Mouse (Mus musculus): ENCODE results near the gene Abcd3.
"Not testable (repeated sequence)": the region's sequence is repeated elsewhere in the genome, so short reads cannot be mapped to it uniquely, and the experiment has no call there.

Abcd3 gene

GRCm38 (mm10) chr3:121818736-121819396, 3.8 kb upstream of the Abcd3 start:
- DNase-seq (ENCODE audit: low spot score in 2 of 2) = peak in 1 of 2 experiments; percentile 23

- no peak for DNase-seq (ENCODE audit: low spot score in 2 of 2)
Observed at GRCm38 (mm10) chr3:121815549-121816235, 590 bp upstream of the Abcd3 start.

DNA sequence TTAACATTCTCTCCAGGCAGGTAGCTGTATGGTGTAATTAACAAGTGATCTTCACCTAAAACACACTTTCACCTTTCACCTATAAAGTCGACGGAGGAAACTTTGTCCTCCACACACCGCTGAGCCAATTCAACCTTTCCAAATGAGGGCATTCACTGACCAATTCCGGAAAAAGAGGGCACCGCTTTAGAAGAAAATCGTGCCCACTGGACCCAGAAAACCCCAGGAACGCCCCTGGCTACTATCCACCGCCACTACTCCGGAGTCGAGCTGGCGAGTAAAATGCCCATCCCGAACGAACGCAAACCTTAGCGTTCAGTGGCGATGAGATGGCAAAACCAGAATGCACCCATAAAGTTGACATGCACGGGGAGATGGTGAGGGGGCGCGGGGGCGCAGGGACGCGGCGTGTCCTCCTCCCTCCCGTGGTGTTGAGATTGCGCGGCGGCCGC, 663 bp downstream of the Abcd3 start:
- DNase-seq (ENCODE audit: low spot score in 2 of 2) = peak in 1 of 2 experiments; percentile 28

GRCm38 (mm10) chr3:121813834-121814233, 1.3 kb downstream of the Abcd3 start:
- DNase-seq (ENCODE audit: low spot score in 2 of 2) = no peak

- no peak for DNase-seq (ENCODE audit: low spot score in 2 of 2)
Observed at GRCm38 (mm10) chr3:121808246-121808645, 6.9 kb downstream of the Abcd3 start.

DNA sequence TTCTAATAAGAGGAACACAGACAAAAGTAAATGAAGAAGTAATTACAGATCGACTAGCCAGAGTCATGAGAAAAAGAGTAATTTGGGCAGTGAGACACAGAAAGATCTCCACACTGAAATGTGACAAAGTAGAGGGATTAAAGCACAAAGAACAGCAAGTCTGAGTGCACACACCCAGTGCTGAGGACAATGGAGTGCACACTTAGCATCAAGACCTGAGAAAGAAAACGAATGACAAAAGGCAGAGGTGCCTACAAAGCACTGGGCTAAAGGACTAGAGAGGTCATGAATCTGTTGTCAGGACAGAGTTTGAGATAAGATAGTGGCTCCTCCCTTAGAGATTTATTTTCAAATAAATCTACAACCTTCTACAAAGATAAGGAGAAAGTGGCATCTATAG, 20.9 kb downstream of the Abcd3 start:
- no peak for DNase-seq (ENCODE audit: low spot score in 2 of 2)

- DNase-seq (ENCODE audit: low spot score in 2 of 2) = no peak
Observed at GRCm38 (mm10) chr3:121792246-121792645, 22.9 kb downstream of the Abcd3 start.

GRCm38 (mm10) chr3:121790442-121790841, 24.7 kb downstream of the Abcd3 start:
- DNase-seq (ENCODE audit: low spot score in 2 of 2) = no peak

DNA sequence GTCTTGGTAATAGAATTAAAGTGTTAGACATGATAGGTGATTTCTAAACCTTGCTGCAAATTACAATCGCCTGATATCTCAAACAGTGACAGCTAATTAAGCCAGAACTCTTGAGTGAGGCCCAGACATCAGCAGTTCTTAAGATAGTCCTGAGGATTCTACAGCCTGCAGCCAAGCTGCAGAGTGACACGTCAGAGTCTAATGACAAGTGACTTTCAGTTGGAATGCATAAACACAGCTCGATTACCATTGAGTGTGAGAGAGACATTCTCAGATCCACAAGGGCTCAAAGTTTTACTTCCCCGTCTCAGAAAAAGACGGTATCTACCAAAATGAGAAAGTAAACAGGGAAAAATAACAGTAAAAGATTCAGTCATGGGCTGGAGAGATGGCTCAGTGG, 25.3 kb downstream of the Abcd3 start:
- no peak for DNase-seq (ENCODE audit: low spot score in 2 of 2)

- DNase-seq (ENCODE audit: low spot score in 2 of 2) = no peak
Observed at GRCm38 (mm10) chr3:121783020-121783419, 32.1 kb downstream of the Abcd3 start.

- DNase-seq (ENCODE audit: low spot score in 2 of 2) = peak; percentile 36 to 47
Observed at GRCm38 (mm10) chr3:121777943-121778342, 37.2 kb downstream of the Abcd3 start.

GRCm38 (mm10) chr3:121773336-121773735, 41.8 kb downstream of the Abcd3 start:
- DNase-seq (ENCODE audit: low spot score in 2 of 2) = not testable (repeated sequence)

- no peak for DNase-seq (ENCODE audit: low spot score in 2 of 2)
Observed at GRCm38 (mm10) chr3:121768770-121769169, 46.3 kb downstream of the Abcd3 start.

- no peak for DNase-seq (ENCODE audit: low spot score in 2 of 2)
Observed at GRCm38 (mm10) chr3:121766818-121767217, 48.3 kb downstream of the Abcd3 start.

DNA sequence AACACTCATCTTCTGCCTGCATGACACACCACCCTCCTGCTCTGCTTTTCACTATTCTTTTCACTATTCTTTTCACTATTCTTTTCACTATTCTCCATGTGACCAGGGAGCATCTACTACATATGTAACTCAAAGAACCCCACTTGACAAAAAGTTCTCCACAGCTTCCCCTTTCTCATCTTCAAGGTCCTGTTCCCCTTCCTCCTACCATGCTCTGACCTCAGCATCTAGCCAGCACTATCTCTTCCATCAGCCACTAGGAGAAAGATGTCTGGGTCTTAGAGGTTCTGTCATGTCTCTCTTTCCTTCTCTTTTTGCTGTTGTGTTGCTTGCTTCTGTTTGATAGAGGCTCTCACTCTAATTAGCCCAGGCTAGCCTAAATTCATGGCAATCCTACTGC, 49.1 kb downstream of the Abcd3 start:
- no peak for DNase-seq (ENCODE audit: low spot score in 2 of 2)

- no peak for DNase-seq (ENCODE audit: low spot score in 2 of 2)
Observed at GRCm38 (mm10) chr3:121762056-121762852, 52.8 kb downstream of the Abcd3 start.

DNA sequence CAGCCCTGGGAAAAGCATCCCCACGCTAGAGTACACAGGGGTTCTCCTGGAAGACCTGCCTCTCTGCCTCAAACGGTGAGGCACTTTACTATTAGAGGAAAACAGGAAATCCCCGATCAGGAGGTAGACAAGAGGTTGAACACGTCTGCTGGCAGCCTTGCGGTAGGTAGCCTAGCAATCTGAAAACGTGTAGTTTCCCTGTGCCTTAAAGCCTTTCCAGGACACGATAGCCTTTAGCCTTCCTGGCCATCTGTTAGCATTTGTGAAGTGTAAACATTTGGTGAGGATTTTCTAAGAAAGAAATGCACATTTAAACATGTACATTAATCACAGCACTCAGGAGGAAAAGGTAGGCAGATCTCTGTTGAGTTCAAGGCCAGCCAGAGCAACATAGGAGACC, 56.7 kb downstream of the Abcd3 start:
- DNase-seq (ENCODE audit: low spot score in 2 of 2) = no peak

GRCm38 (mm10) chr3:121755152-121755551, 60.0 kb downstream of the Abcd3 start:
- DNase-seq (ENCODE audit: low spot score in 2 of 2) = no peak

- DNase-seq (ENCODE audit: low spot score in 2 of 2) = not testable (repeated sequence)
Observed at GRCm38 (mm10) chr3:121754319-121755090, 60.6 kb downstream of the Abcd3 start.

DNA sequence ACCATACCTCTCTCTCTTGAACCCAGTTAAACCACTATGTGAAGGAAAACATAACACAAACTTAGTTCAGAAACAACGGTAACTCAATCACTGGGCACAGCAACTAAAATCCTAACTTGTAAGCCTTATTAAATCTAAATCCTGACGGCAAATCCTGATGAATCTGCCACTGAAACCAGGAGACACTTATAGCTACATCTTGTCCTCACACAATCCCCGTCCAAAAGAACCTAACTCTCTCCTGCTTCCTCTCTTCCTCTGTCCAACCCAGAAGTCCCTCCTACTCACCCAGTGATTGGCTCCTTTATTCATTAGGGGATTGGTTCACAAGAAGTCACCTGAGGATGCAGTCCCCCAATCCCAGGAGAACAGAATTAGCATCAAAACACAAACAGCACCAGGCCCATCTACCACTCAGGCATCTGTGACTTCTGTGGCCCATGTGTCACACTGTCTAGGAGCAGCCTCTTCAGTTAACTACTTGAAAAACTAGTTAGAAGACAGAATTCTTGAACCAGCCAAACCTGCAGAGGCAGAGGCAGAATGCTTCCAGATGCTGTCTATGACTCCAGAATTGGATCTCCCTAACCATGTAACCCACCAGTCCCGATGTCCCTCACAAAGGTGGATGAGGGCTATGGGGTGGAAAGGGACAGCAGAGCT, 73.8 kb downstream of the Abcd3 start:
- DNase-seq (ENCODE audit: low spot score in 2 of 2) = not testable (repeated sequence)

Data from urinary bladder, postnatal 36 days (tissue).